Mouse (Mus musculus): ENCODE measurements around the gene Foxi3. TPM values are rescaled to one million over a fixed set of nuclear protein-coding genes. Genes with fewer than 3 reads are reported as not detected.

The Foxi3 gene
- polyA plus RNA-seq, 1 experiment from 2014 or later, result not detected

Other genes with a start within 250 kb of the Foxi3 start
- 1.9 TPM in 2 replicates for gene Rpia, start 164.3 kb upstream of the Foxi3 start, polyA plus RNA-seq (2014; fragmentation: Nextera tagmentation; extraction: Ambion mirVana)
- 8.9 and 9.8 TPM in 2 replicates for gene Eif2ak3, start 112.0 kb upstream of the Foxi3 start, polyA plus RNA-seq (2014; fragmentation: Nextera tagmentation; extraction: Ambion mirVana)
- not detected in 2 replicates for gene Tex37, start 37.6 kb upstream of the Foxi3 start, polyA plus RNA-seq (2014; fragmentation: Nextera tagmentation; extraction: Ambion mirVana)
- gene Thnsl2, start 187.9 kb downstream of the Foxi3 start, polyA plus RNA-seq (2014; fragmentation: Nextera tagmentation; extraction: Ambion mirVana), result 5.3 and 7.4 TPM in 2 replicates
- gene Fabp1, start 243.3 kb downstream of the Foxi3 start, polyA plus RNA-seq (2014; fragmentation: Nextera tagmentation; extraction: Ambion mirVana), result not detected in 2 replicates